Mouse (Mus musculus): ENCODE data around the gene Morn3.

DNA sequence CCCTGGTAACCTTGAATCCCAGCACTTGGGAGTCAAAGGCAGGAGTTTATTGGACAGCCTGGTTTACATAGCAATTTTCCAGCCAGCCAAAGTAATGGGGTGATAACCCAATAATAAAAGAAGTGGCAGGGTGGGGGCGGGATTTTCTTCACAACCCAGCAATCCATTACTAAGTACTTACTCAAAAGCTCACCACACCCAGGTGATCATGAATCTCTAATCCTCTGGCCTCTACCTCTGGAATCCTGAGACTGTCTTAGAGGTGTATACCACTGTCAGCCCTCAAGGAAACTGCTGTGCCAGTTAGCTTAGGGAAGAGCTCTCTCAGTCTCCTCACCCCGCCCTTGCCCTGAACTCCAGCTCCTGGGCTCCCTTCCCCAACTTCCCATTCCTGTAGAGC is 39.7 kb upstream of the Morn3 start:
- no peak for TF ChIP-seq GATA1 (IDR thresholded peaks at IDR 0.05; ENCODE audit: low read length)
- TF ChIP-seq TAL1 (IDR thresholded peaks at IDR 0.05; ENCODE audit: low read length), result no peak

Measured in erythroblast, embryonic 14.5 days (primary cell).